Mouse (Mus musculus) gastrocnemius, postnatal 36 days (tissue): Measurements from ENCODE around the gene Tm6sf2. TPM values are rescaled to one million over a fixed set of nuclear protein-coding genes. Genes with fewer than 3 reads are reported as not detected.
"Not testable (repeated sequence)": the region's sequence is repeated elsewhere in the genome, so short reads cannot be mapped to it uniquely, and the experiment has no call there.

ENCODE experiments used
- DNase-seq, 2 experiments: peaks; one replicate each; pipeline ENCODE4 v3.0.0; 2022
- intact Hi-C: fragments of 180-260 bp; cut with DNase I; formaldehyde crosslinking; loops from one replicate; pipeline ENCODE4 v1.15.1; 2025
- long read RNA-seq, 2 experiments: library from polyadenylated mRNA; stranded (forward); transcript quantifications; one replicate each; pipeline ENCODE4 v2.0.0; 2021
- total RNA-seq, 2 experiments: library from RNA; stranded (reverse); gene quantifications; 2 replicates each; pipeline ENCODE4 v1.2.3; 2021

The Tm6sf2 gene
- total RNA-seq, result under 1 TPM in 1 of 2 experiments, not detected in 1; 0.48 TPM
- long read RNA-seq, experiment 1, result 0 reads
- long read RNA-seq, experiment 2, result 0 reads

- intact Hi-C loops, result no loop called here
These were observed at the start of gene Tm6sf2 for GRCm38 (mm10) chr8:70072441-70073069. Tm6sf2 (plus strand) TSS chr8:70072924.

GRCm38 (mm10) chr8:70023596-70023995 is 49.1 kb upstream of the Tm6sf2 start:
- intact Hi-C loops, result no loop called here
- DNase-seq, result no peak

More at GRCm38 (mm10) chr8:70072441-70073069, at the start of gene Tm6sf2:
- DNase-seq, result peak in 1 of 2 experiments; percentile 9

- intact Hi-C loops, result no loop called here
- DNase-seq, result no peak
These were observed 46.6 kb upstream of the Tm6sf2 start for GRCm38 (mm10) chr8:70026151-70026550.

GRCm38 (mm10) chr8:70030255-70030654 is 42.5 kb upstream of the Tm6sf2 start:
- no peak for DNase-seq
- intact Hi-C loops, result no loop called here

- DNase-seq, result no peak
- intact Hi-C loops, result no loop called here
These were observed 34.7 kb upstream of the Tm6sf2 start for GRCm38 (mm10) chr8:70037994-70038393.

- peak in 1 of 2 experiments; percentile 26 for DNase-seq
- intact Hi-C loops, result no loop called here
These were observed 30.7 kb upstream of the Tm6sf2 start for GRCm38 (mm10) chr8:70041885-70042546.

GRCm38 (mm10) chr8:70042583-70043455 is 29.9 kb upstream of the Tm6sf2 start, which contains the start of the genes Mau2 and Sugp1:
Mau2 (minus strand) TSS chr8:70042734.
Sugp1 (plus strand) TSS chr8:70042813.
- peak; percentile 96 for DNase-seq
- intact Hi-C loops, result no loop called here

GRCm38 (mm10) chr8:70043996-70044395 is 28.7 kb upstream of the Tm6sf2 start:
- intact Hi-C loops, result no loop called here
- DNase-seq, result no peak

GRCm38 (mm10) chr8:70049662-70050061 is 23.1 kb upstream of the Tm6sf2 start:
- intact Hi-C loops, result no loop called here
- DNase-seq, result no peak

GRCm38 (mm10) chr8:70050434-70050833 is 22.3 kb upstream of the Tm6sf2 start:
- intact Hi-C loops, DNase-seq: not testable (repeated sequence)

- DNase-seq, result no peak
- intact Hi-C loops, result no loop called here
These were observed 15.0 kb upstream of the Tm6sf2 start for GRCm38 (mm10) chr8:70057721-70058120.

GRCm38 (mm10) chr8:70071836-70072440 is 786 bp upstream of the Tm6sf2 start:
- no peak for DNase-seq
- intact Hi-C loops, result no loop called here

GRCm38 (mm10) chr8:70073120-70073519 is 396 bp downstream of the Tm6sf2 start:
- intact Hi-C loops, result no loop called here
- DNase-seq, result no peak

- intact Hi-C loops, result no loop called here
- no peak for DNase-seq
These were observed 958 bp downstream of the Tm6sf2 start for GRCm38 (mm10) chr8:70073682-70074081.

- intact Hi-C loops, result no loop called here
- DNase-seq, result no peak
These were observed 9.3 kb downstream of the Tm6sf2 start for GRCm38 (mm10) chr8:70081976-70082375.

GRCm38 (mm10) chr8:70083285-70083684 is 10.6 kb downstream of the Tm6sf2 start, which contains the start of gene Hapln4:
Hapln4 (plus strand) TSS chr8:70083457.
- no peak for DNase-seq
- intact Hi-C loops, result no loop called here

GRCm38 (mm10) chr8:70084191-70085065 is 11.7 kb downstream of the Tm6sf2 start:
- intact Hi-C loops, result loop anchor here (5.0 kb wide), 1 partner anchor 83 kb away; no protein-coding TSS in a partner anchor
- no peak for DNase-seq

GRCm38 (mm10) chr8:70086151-70086550 is 13.4 kb downstream of the Tm6sf2 start:
- intact Hi-C loops, result loop anchor here (5.0 kb wide), 1 partner anchor 81 kb away; no protein-coding TSS in a partner anchor
- DNase-seq, result no peak

GRCm38 (mm10) chr8:70087237-70087636 is 14.5 kb downstream of the Tm6sf2 start:
- DNase-seq, result no peak
- intact Hi-C loops, result loop anchor here (5.0 kb wide), 1 partner anchor 80 kb away; no protein-coding TSS in a partner anchor
